Mouse (Mus musculus): ENCODE data around the gene Zfp661. TPM values are rescaled to one million over a fixed set of nuclear protein-coding genes. Genes with fewer than 3 reads are reported as not detected.
A peak's percentile ranks its signal among the peaks of the same experiment; 100 is the strongest.
"Not testable (repeated sequence)": the region's sequence is repeated elsewhere in the genome, so short reads cannot be mapped to it uniquely, and the experiment has no call there.

Gene Zfp661
- 1 to 10 TPM; 3.0 to 4.3 TPM for total RNA-seq (2021)
- long read RNA-seq, experiment 1, partial matches to known transcripts: 1 of 5 reads
- long read RNA-seq, experiment 1, other reads (novel, unspliced or antisense): 4 of 5 reads
- long read RNA-seq, experiment 2, partial matches to known transcripts: 0 of 4 reads
- long read RNA-seq, experiment 2, other reads (novel, unspliced or antisense): 3 of 4 reads

DNA sequence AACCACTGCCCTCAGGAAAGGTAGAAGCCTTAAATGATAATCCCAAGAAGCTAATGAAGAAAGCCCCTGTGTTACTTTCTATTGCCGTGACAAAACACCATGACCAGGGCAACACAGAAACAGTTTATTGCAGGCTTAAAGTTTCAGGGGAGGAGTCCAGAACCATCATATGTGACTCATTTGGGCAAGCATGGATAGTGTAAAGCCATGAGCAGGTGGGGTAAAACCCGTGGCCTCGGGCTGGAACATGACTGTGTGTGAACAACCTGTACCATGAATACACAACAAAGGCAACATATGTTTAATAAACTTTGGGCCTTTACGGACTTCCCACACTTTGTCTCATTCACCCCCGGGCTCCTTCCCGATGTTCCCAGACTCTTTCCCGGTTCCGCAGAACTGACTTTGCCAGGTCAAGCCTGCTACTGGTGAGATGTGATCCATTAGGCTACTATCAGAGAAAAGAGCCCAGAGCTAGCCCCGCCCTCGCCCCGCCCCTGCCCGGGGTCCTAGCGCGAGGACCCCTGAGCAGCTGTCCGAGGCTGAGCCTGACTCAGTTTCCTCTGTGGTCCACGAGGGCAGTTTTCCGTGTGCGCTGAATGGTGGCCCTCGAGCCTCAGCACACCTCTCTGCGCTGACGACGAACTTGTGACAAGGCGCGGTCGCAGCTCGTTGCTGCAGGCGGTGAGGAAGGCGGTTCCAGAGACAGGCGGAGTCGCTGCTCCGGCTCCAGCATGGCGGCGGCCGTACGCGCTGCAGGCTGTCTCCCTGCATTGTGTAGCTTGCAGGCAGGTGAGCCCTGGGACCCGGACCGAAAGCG, at the start of gene Zfp661, which contains the start of gene Mrps5:
Gene Zfp661, minus strand, starts transcription at position 401 of the 820 bp plus-strand sequence.
Gene Mrps5, plus strand, starts transcription at position 529 of the 820 bp plus-strand sequence.
- DNase-seq: peak; percentile 93

DNA sequence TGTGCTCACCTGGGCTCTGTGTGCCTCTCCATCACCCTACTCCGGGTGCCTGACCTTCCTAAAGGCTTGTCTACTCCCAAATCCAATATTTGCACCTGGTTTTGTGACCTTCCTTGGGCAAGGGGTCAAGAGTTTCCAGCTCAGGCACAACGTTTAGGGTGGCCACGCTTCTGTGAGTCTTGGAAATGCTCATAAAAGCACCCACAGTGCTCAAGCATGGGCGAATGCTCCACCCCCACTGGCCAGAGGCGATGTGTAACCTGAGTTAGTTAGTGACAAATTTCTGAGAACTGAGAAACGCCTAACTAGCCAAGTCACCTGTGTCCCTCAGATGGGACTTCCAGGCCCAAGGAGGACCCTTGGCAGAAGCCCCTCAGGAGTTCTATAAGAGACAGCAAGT, 48.7 kb upstream of the Zfp661 start:
- DNase-seq: no peak

DNA sequence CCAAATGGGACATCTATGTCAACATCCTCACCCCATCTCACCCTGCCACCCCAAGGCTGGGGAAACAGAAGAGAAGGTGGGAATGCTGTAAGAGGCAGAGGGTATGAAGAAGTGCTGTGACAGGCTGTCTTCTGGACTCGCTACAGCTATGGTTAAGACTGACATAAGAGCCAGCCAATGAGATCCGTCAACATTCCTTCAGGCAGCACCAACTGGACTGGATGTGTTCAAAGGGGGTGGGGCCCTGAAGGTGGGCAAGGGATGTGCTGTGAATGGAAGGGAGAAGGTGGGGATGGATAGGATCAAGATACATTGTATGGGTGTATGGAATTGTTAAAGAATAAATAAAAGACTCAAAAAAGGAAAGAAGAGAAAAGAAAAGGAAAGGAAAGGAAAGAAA, 45.7 kb upstream of the Zfp661 start:
- DNase-seq: no peak

DNA sequence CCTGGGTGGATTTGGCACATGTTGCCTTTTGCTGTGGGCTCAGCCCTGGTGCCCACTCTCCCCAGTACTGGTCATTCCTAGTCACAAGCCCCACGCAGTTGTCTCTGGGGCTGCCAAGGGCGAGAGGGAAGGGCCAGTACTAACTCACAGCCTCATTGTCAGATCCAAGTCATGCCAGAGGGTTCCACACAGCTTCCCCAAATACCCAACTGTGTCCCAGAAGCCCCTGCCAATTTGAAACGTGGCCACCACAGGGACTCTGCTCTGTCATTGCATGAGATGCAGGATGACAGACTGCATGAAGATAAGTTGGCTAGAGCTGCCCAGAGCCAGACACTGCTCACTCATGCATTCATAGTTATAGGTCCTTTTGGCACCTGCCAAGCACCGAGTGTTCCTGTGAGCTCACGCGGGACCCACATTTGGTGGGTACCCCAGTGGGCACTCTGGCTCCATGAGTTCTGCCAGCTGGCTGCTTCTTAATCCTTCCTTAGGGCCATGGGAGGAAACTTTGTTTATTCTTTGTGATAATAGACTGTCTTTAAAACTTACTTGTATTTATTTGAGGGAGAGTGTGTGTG, 41.2 kb upstream of the Zfp661 start:
- DNase-seq: no peak

DNA sequence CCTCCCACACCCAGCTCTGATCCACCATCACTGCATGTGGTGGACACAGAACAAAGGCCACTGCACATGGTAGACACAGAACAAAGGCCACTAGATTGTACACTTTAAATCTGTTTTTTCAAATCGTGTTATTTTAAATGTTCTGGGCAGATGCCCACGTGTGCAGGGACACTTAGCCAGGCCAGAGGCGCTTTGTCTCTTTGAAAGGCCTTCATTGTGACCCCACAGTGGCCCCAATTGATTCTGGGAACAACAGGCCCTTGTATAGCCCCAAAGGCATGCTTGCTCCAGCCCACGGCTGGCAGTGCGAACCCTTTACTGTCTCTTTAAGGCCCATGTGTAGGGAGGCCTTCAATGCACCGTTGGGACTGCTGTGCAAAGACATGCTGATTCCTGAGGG, 40.5 kb upstream of the Zfp661 start:
- no peak for DNase-seq

DNA sequence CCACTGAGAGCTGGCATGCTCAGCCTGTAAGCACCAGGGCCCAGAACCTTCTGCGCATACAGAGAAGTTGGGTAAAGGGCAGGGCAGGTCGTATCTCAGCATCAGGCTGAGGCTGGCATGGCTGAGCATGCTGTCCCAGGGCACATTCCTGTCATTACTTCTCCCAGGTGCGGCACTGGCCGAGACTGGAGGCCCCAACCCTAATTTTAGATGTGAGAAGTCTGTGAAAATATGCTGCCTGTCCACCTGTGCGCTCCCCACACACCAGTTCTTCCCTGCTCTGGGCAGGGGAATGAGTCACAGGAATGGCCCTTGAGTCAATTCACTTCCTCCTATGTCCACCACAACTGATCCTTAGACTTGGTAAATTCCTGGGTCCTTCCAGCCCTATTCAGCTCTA, 38.8 kb upstream of the Zfp661 start:
- DNase-seq: no peak

DNA sequence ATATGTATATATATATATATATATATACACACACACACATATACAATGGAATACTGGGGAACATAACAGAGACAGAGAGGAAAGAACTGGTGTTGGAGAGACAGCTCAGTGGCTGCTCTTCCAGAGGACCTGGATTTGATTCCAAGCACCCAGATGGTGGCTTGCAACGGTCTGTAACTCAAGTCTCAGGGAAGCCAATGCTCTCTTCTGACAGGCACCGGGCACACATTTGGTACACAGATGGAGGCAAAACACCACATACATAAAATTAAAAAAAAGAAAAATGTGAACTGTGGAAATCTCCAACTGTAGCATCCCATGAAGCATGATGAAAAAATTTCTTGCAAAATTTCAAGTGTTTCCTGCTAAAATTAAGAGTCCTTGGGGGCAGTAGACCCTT, 37.9 kb upstream of the Zfp661 start:
- no peak for DNase-seq

DNA sequence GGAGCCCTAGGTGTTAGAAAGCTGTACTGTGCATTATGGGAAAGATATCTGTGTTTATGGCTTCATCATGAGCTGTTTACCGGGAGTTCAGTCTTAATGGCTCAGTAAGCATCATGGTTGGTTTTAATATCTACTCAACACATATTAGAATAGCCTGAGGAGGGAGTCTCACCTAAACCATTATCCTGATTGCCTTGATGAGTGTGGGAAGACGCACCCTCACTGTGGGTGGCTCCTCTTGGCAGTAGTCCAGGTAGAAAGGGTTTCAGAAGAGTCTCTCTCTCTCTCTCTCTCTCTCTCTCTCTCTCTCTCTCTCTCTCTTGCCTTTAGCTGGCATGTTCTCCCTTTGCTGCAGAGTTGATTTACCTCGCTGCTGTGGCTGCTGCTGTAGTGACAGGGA, 35.2 kb upstream of the Zfp661 start:
- DNase-seq: no peak

DNA sequence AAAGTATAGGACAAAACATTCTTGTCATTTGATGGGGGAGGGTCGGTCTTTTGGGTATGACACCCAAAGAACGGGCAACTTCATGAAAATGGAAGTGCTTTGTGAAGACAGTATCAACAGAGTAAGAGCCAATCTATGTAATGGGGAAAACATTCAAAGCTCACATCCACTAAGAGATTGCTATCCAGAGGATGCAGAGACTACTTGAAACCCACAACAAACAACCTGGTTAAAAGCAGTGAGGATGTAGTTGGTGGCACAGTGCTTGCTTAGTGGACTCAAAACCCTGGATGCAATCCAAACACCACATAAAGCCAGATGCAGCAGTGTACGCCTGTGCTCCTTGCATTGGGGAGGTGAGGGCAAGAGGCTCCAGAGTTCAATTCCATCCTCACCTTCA, 32.4 kb upstream of the Zfp661 start:
- DNase-seq: no peak

DNA sequence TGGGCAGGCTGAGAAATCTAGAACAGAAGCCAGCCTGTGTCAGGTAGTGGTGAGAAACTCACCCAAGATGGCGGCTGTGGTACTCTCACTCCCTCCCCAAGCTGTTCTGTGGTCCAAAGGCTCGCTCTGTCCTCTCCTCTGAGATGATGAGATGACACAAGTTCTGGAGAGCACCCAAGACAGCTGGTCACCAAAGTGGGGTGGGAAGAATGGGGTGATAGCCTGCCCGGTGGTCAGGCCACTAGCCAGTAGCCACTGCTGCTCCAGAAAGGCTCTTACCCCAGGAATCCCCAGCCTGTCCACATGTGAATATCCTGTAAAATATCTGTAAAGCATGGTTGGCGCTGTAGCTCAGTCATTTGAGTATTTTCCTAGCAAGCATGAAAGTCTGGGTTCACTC, 25.4 kb upstream of the Zfp661 start:
- DNase-seq: no peak

DNA sequence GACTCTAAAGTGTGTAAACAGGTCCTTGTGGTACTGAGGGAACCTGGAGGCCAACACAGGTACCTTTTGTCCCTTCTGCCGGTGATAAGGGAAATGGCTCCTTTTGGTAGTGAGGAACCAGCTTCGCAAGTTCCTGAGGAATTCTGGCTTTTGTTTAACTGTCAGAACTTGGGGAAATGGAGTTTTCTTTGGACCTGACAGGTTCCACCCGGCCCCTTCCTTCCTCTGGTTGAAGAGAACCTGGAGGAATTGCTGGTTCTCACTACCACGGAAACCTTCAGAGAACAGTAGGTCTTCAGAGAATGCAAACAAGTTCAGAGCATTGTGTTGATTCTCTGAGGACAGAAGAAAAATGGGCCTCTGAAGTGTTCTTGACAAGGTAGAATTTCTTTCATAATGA, 24.5 kb upstream of the Zfp661 start:
- no peak for DNase-seq

DNA sequence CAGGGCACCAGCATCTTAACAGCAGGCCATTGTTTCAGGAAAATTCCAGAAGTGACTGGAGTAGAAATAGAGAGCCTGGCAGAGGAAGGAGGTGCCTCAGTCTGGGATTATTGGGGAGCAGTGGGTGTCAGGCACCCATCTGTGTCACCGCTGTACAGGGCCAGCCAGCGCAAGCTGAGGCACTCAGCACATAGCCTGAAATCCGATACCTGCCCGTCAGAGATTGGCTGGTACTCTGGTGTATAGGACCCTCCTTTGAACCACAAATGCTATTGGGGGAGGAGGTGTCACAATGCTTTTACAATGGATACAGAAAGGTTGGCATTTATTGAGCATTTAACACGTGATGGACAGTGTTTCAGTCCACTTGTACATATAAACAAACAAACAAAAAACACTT, 22.1 kb upstream of the Zfp661 start:
- no peak for DNase-seq

DNA sequence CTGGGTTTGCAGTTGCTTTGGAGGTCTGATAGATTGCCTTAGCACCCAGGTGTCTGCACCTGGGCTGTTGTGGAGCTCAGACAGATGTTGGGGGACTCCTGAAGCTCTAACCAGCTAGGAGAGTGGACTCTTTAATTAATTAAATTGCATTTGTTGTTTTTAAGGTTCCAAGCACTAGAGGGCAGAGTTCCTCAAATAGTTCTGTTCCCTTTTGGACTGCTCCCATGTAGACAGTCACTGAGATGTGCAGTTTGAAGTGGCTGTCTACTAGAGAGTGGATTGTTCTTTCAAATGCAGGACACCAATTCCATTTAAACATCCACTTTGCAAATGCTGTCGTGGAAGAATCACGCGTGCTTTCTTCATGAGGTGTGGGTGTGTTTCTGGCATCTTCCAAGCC, 21.3 kb upstream of the Zfp661 start:
- no peak for DNase-seq

DNA sequence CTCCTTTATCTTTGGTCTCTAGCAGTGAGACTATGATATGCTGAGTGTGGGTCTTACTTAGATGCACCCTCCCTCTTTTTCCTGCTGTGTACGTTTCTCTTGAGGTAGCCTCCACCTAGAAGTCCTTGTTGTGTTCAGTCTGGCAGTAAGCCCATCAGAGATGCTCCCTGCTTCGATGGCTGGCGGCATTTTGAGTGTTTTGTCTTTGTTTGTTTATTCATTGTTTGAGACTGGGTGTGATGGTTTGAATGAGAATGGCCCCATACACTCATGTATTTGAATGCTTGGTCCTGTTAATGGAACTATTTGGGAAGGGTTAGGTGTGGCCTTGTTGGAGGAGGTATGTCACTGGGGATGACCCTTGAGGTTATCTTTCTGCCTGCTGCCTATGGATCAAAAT, 18.3 kb upstream of the Zfp661 start:
- no peak for DNase-seq

DNA sequence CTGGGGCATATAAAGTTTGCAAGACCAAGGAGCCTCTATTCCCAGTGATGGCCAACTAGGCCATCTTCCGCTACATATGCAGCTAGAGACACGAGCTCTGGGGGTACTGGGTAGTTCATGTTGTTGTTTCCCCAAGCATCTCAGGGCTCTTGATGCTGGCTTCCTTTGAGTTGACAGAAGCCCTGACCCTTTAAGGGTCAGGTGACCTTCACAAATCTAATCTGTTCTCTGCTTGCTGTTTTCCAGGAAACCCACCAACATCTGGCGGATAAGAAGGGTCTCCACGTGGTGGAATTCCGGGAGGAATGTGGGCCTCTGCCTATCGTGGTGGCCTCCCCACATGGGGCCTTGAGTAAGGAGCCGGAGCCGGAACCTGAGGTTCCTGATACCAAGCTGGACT, 16.5 kb upstream of the Zfp661 start:
- DNase-seq: not testable (repeated sequence)

DNA sequence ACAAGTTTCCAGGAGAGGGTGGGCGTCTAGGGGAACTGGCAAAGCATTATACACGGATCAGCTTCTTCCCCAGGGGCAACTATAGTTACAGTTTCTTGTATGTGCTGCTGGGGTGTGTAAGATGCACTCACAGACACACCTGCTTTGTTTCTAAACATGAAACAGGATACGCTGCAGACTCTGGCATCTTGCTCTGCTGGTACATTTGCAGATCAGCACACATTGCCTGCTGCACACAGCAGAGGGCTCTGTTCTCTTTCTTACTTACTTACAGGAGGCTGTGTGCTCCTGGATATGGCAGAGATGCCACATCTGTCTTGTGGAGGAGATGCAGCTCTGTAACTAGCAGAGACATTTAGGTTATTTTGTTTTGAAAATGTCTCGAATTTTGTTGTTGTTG, 3.9 kb upstream of the Zfp661 start:
- no peak for DNase-seq

DNA sequence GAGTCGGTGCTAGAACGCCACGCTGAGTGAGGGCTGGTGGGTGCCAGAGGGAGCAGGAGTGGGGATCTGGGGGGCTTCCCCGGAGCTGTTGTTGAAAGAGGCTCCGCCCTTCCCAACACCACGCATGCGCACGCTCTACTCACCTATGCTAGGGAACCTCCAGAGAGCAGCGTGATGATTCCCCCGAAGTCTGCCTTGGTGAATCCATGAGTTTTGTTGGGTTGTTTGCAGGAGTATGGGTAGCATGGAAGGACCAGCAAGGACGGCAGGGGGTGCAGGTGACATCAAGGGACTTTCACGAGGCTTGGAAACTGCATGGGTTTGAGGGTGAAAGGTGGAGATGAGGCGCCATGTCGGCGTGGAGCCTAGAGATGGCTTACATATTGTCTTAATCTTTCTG, 3.3 kb upstream of the Zfp661 start:
- peak; percentile 7 for DNase-seq

DNA sequence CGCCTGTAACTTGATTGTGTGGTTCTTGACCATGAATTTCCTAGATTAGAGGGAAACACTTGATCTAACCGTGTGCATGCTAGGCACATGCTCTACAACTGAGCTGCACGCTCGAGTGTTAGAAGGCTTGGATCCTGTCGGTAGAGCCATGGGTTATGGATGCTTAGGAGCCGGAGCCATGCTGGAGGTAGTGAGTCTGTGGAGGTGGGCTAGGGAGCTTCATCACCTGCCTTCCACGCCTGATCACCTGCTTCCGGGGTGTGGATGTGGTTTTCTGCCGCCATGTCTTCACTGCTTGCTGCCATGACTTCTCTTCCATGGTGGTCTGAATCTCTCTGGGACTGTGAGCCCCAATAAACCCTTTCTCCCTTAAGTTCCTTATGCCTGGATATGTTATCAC, 2.0 kb upstream of the Zfp661 start:
- no peak for DNase-seq

DNA sequence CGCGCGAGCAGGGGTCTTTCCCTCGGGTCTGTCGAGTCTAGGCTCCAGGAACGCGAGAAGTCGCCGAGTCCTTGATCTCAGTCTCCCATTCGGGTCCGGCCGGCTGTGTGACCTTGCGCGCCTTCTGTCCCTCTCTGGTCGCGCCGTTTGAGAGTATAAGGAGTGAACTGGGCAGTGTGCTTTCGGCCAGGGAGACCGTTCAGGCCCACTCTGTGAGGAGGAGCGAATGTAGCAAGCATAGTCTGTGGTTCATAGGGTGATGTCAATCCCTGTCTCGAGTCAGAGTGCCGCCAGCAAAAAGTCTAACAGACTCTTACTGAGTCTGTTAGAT, 585 bp upstream of the Zfp661 start:
- DNase-seq: no peak

DNA sequence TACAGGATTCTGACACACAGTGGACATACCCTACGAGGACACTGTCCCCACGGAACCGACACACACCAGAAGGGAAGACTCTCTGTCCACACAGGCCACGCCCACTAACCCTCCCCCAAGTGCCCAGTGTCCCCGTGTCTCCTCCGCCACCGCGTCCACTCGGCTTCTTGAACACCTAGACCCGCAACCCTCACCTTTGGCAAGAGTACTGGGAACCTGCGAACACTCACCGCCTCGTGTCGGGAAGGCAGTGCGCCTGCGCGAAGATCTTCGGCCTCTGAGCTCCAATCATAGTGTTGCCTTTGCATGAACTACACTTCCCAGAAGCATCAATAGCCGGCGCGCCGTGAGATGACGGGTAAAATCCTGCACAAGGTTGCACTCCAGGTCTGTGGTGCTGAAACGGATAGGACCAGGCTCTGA, 2.4 kb downstream of the Zfp661 start:
- peak; percentile 93 for DNase-seq

DNA sequence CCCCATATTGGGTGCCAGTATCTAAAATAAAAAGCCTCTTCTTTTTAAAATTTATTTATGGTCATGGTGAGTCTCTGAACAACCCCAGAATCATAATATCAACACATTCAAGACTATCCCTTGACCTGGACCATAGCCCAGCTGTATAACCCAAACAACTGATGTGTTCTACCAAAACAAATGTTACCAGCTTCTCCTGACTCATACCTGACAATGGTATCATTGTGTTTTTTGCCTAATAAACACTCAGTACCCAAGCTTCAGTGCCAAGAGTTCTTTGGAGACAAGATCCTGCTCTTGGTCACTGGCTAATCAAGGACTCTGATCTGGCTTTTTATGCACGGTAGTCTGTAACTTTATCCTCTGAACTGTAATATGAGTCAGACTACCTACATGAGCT, 13.6 kb downstream of the Zfp661 start:
- DNase-seq: no peak

DNA sequence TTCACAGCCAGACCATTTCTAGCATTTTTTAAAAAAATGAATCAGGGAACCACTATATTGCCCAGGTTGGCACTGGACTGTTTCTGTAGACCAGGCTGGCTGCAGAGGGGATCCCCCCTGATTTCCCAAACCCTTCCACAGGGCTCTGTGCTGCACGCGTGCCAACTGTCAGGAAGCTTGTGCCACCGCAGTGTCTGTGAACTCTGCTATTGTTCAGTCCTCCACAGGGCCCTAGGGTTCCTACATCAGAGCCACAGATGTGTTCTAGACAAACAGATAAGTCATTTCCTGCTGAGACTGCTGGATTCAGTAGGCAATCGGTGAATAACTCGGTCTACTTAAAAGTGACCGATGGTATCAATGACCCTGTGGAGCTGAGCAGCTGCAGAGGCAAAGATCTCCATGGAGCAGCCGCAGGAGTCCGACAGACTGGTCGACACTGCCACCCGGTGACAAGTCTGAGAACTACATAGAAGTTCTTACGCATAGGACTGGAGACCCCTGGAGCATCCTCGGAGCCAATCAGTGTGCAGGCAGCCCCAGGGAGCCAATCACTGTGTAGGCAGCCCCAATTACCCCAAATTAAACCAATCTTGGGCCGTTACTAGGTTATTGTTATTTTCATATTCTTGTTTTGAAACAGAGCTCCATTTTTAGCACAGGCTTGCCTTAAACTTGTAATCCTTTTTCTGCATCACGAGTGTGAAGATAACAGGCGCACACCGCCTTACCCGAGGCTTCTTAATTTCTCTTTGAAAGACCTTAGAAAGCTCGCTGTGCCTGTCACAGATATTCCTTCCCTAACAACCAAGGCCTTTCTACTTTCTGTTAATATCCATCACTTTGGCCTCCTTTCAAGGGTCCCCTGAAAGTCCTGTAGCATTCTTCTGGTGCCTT, 27.6 kb downstream of the Zfp661 start:
- peak; percentile 88 for DNase-seq

DNA sequence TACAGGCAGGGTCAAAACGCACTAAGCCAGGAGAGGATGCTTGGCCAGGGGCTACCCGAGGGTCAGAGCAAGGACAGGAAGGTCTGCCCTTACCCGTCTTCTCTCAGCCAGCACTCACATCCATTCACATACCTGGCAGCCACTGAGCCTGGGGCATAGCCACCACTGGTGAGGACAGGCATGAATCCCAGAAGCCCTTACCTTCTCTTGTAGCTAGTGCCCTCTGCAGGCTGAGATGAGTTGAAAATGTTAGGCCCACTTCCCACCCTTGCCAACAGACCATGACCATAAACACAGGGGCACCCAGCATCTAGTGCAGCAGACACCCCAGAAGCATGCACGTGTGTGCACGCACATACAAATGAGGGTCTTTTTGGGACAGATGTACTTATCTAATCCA, 35.8 kb downstream of the Zfp661 start:
- no peak for DNase-seq

Data from adrenal gland, postnatal 10 days (tissue).